Mouse (Mus musculus) CH12.LX (cell line): Measurements from ENCODE around the gene Cdc42ep5.

Source experiments
- CHD2 ChIP-seq: IDR thresholded peaks from 2 replicates; pipeline ENCODE4 v1.6.1; 2011; ENCODE audit warnings: low read length, improper control_type of control experiment
- CTCF ChIP-seq, 2 experiments: IDR thresholded peaks in 1 of 2; conservative IDR thresholded peaks in 1 of 2; 2 replicates each; pipeline ENCODE4 v1.5.1; 2011 to 2012; ENCODE audit warnings: low read depth in 2 of 2, low read length in 2 of 2, improper control_type of control experiment in 1 of 2, inconsistent platforms in 1 of 2, mild to moderate bottlenecking in 1 of 2, moderate library complexity in 1 of 2
- E2F4 ChIP-seq: IDR thresholded peaks from 2 replicates; pipeline ENCODE4 v1.6.1; 2011; ENCODE audit warnings: low read depth, low read length, improper control_type of control experiment; ENCODE audit not compliant: insufficient replicate concordance
- EP300 ChIP-seq: IDR thresholded peaks from 2 replicates; pipeline ENCODE4 v1.6.1; 2011; ENCODE audit warnings: low read length, improper control_type of control experiment
- ETS1 ChIP-seq: conservative IDR thresholded peaks from 2 replicates; pipeline ENCODE4 v1.6.1; 2012; ENCODE audit warnings: low read depth, mild to moderate bottlenecking, inconsistent platforms, low read length, improper control_type of control experiment, moderate library complexity
- HCFC1 ChIP-seq: IDR thresholded peaks from 2 replicates; pipeline ENCODE4 v1.6.1; 2012; ENCODE audit warnings: low read depth, mild to moderate bottlenecking, inconsistent platforms, low read length, improper control_type of control experiment
- JUND ChIP-seq: conservative IDR thresholded peaks from 2 replicates; pipeline ENCODE4 v1.6.1; 2011; ENCODE audit warnings: low read depth, low read length, improper control_type of control experiment
- MAX ChIP-seq: IDR thresholded peaks from 2 replicates; pipeline ENCODE4 v1.6.1; 2011; ENCODE audit warnings: low read length, improper control_type of control experiment
- MAZ ChIP-seq: IDR thresholded peaks from 2 replicates; pipeline ENCODE4 v1.6.1; 2012; ENCODE audit warnings: low read depth, mild to moderate bottlenecking, inconsistent platforms, low read length, improper control_type of control experiment, moderate library complexity
- MEF2A ChIP-seq: IDR thresholded peaks from 2 replicates; pipeline ENCODE4 v1.6.1; 2014; ENCODE audit warnings: low read depth, mild to moderate bottlenecking, inconsistent platforms, low read length, improper control_type of control experiment, borderline replicate concordance
- MYC ChIP-seq: IDR thresholded peaks from 2 replicates; pipeline ENCODE4 v1.6.1; 2011; ENCODE audit warnings: low read depth, mild to moderate bottlenecking, improper control_type of control experiment, low read length
- POLR2A ChIP-seq: IDR thresholded peaks from 2 replicates; pipeline ENCODE4 v1.6.1; 2011; ENCODE audit warnings: low read depth, mild to moderate bottlenecking, improper control_type of control experiment, low read length
- SIN3A ChIP-seq: IDR thresholded peaks from 2 replicates; pipeline ENCODE4 v1.6.1; 2012; ENCODE audit warnings: low read length, improper control_type of control experiment, inconsistent platforms

- no peak for TF ChIP-seq CTCF (conservative IDR thresholded peaks at IDR 0.05 in 1 of 2, IDR thresholded peaks at IDR 0.05 in 1 of 2; ENCODE audit: low read depth in 2 of 2, low read length in 2 of 2)
- no peak for TF ChIP-seq ETS1
- no peak for TF ChIP-seq EP300
- no peak for TF ChIP-seq POLR2A
- no peak for TF ChIP-seq HCFC1
- no peak for TF ChIP-seq SIN3A
- TF ChIP-seq E2F4 = no peak
- TF ChIP-seq MAX = no peak
- TF ChIP-seq JUND = no peak
- TF ChIP-seq CHD2 = no peak
- TF ChIP-seq MYC = no peak
- no peak for TF ChIP-seq MAZ
- no peak for TF ChIP-seq MEF2A
Measured at GRCm38 (mm10) chr7:4170193-4170938, 5.7 kb upstream of the Cdc42ep5 start.
